In the genomic region with DNA sequence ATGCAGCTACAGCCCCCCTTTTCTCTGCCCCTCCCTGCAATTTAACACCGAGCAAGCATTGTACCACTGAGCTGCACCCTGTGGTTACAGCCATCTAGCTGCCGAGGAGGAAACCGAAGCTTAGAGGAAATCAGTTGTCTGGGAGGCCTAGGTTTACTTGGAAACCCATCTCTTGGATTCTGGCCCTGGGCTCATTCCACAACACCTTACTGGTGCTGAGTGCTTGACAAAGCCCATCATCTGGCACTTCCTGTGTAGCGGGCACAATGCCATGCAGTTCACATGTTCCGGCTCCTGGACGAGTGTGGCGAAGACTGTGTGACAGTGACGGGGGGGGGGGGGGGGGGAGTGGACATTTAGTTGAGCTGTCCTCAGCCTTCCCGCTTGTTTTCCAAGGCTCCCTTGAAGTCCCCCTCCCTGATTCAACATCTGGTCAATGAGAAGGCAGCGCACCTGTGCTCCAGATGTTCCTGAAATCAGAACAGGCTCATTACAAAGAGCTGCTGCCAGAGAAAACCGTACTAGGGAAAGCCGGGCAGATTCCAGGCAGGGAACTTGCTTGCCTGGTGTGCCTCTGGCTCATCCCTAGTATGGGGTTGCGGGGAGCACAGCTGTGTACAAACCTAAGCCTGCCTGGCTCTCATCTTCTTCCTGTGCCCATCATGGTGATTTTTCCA, we compare ENCODE assay signal across 15 mouse cellular contexts. TPM values are rescaled to one million over a fixed set of nuclear protein-coding genes. Genes with fewer than 3 reads are reported as not detected.
DNase-seq lines count a peak whose midpoint lies in the region; ATAC-seq and TF ChIP-seq lines count a peak whose summit lies in the region.
"Had no signal": no experiment of that assay in that cellular context is flagged by ENCODE, and none has a peak within 500 bp of the region (broad histone marks: within the 10 kb centered on the region; RNA-seq: fewer than 3 reads in every experiment).

No protein-coding gene starts in this region.

- DNase-seq in 3134 (ENCODE audit: extremely low read depth, insufficient read length, low spot score) (peak; percentile 65), ES-E14 (ENCODE audit: low read depth, low spot score) (no peak)
- DNase-seq in heart, embryonic 10.5 days (ENCODE audit: low spot score) = no peak
- DNase-seq in spleen, adult 12 weeks (ENCODE audit: low spot score) = no peak
- DNase-seq in ovary, adult 18-20 months (ENCODE audit: low spot score) = no peak
- DNase-seq: adrenal gland, postnatal 10 days; cerebellum, adult 18-20 months; thymus, postnatal 4 days had no signal

- peak overlapping the region; percentile 36 for H3K4me2 ChIP-seq in limb, embryonic 13.5 days (replicated peaks)
- H3K4me2 ChIP-seq: forebrain, embryonic 12.5 days; neural tube, embryonic 13.5 days had no signal

- no peak overlapping the region for H3K9ac ChIP-seq in ES-E14 (ENCODE audit: insufficient read depth, low read depth, low read length, poor library complexity, severe bottlenecking)
- no peak overlapping the region for H3K9ac ChIP-seq in limb, embryonic 13.5 days
- H3K9ac ChIP-seq: forebrain, embryonic 12.5 days; neural tube, embryonic 13.5 days had no signal

- H3K4me3 ChIP-seq in ES-E14 (ENCODE audit: insufficient read depth in 1 of 2, low read depth in 1 of 2, low read length in 2 of 2, poor library complexity in 1 of 2, severe bottlenecking in 1 of 2) = no peak overlapping the region
- peak overlapping the region; percentile 1; the same call in 1 of the 2 replicates for H3K4me3 ChIP-seq in heart, embryonic 10.5 days
- no peak overlapping the region for H3K4me3 ChIP-seq in limb, embryonic 13.5 days
- H3K4me3 ChIP-seq: forebrain, embryonic 12.5 days; neural tube, embryonic 13.5 days had no signal

- peak overlapping the region; percentile 23 for H3K27ac ChIP-seq in ES-E14 (ENCODE audit: insufficient read depth, low read depth, low read length, poor library complexity, severe bottlenecking)
- peak overlapping the region; percentile 10; the same call in 1 of the 2 replicates for H3K27ac ChIP-seq in heart, embryonic 10.5 days
- peak overlapping the region; percentile 44; the same call in 1 of the 2 replicates for H3K27ac ChIP-seq in limb, embryonic 13.5 days
- H3K27ac ChIP-seq: forebrain, embryonic 12.5 days; neural tube, embryonic 13.5 days had no signal

- peaks cover 10 to 35% of the 10 kb centered on the region in 2 experiments for H3K4me1 ChIP-seq in ES-E14 (ENCODE audit: control insufficient read depth in 2 of 2, insufficient read depth in 2 of 2, low read length in 2 of 2, poor library complexity in 1 of 2)
- H3K4me1 ChIP-seq in heart, embryonic 10.5 days = peaks cover 61% of the 10 kb centered on the region
- H3K4me1 ChIP-seq in limb, embryonic 13.5 days = peaks cover 40% of the 10 kb centered on the region

- in situ Hi-C loops in ES-E14 (cut with MboI; ENCODE audit: low sequenced_read_pairs in 2 of 2, unreplicated experiment in 2 of 2) = no loop called here

- no peaks in the 10 kb centered on the region for H3K9me3 ChIP-seq in ES-E14 (ENCODE audit: control insufficient read depth, insufficient read depth, low read depth, low read length)
- H3K9me3 ChIP-seq in heart, embryonic 10.5 days = no peaks in the 10 kb centered on the region
- no peaks in the 10 kb centered on the region for H3K9me3 ChIP-seq in limb, embryonic 13.5 days
- H3K9me3 ChIP-seq: forebrain, embryonic 12.5 days; neural tube, embryonic 13.5 days had no signal

- no peaks in the 10 kb centered on the region for H3K27me3 ChIP-seq in heart, embryonic 10.5 days (ENCODE audit: insufficient read depth, poor library complexity, severe bottlenecking)
- no peaks in the 10 kb centered on the region for H3K27me3 ChIP-seq in limb, embryonic 13.5 days
- H3K27me3 ChIP-seq: neural tube, embryonic 13.5 days had no signal

- 42% methylated on average over 13 of the region's 13 CpGs for WGBS in heart, embryonic 10.5 days
- WGBS in limb, embryonic 13.5 days = 11% methylated on average over 13 of the region's 13 CpGs

- H3K36me3 ChIP-seq in ES-E14 (ENCODE audit: control insufficient read depth, insufficient read depth, low read length, poor library complexity, severe bottlenecking) = no peaks in the 10 kb centered on the region
- no peaks in the 10 kb centered on the region for H3K36me3 ChIP-seq in heart, embryonic 10.5 days
- no peaks in the 10 kb centered on the region for H3K36me3 ChIP-seq in limb, embryonic 13.5 days
- H3K36me3 ChIP-seq: forebrain, embryonic 12.5 days; neural tube, embryonic 13.5 days had no signal

- peak; percentile 75 for ATAC-seq in limb, embryonic 13.5 days (ENCODE audit: low FRiP score, low read depth)
- ATAC-seq in megakaryocyte-erythroid progenitor cell, adult 5-6 weeks (replicated peaks; ENCODE audit: low FRiP score, low TSS enrichment, poor library complexity, severe bottlenecking) = no peak

TF ChIP-seq in ES-E14, 5 proteins besides CTCF, POLR2A, EP300 and RAD21:
- TF ChIP-seq ZNF384 (IDR thresholded peaks at IDR 0.05; ENCODE audit: low read depth, low read length) (no peak), HCFC1 (IDR thresholded peaks at IDR 0.05; ENCODE audit: borderline replicate concordance, insufficient read depth, low read length) (no peak), MAFK (IDR thresholded peaks at IDR 0.05; ENCODE audit: insufficient read depth, low read depth, low read length) (no peak), CHD2 (IDR thresholded peaks at IDR 0.05; ENCODE audit: low read depth, low read length) (no peak), ZC3H11A (IDR thresholded peaks at IDR 0.05; ENCODE audit: borderline replicate concordance, low read depth, low read length) (no peak)

RNA-seq across cellular contexts. Expression of a gene that starts 4.6 kb away (rescaled TPM):
- total RNA-seq in ES-E14 (2012; rRNA removed) = 47.6 and 51.1 TPM in 2 replicates
- 41.2 and 52.5 TPM in 2 replicates for polyA plus RNA-seq in heart, embryonic 10.5 days (2016; fragmentation: Nextera tagmentation; extraction: Ambion mirVana)
- polyA plus RNA-seq in limb, embryonic 13.5 days (2015; fragmentation: Nextera tagmentation; extraction: Ambion mirVana) = 65.2 and 66.6 TPM in 2 replicates
- total RNA-seq in megakaryocyte-erythroid progenitor cell, adult 5-6 weeks (2014; fragmentation: Nextera tagmentation) = 25.7 and 26.7 TPM in 2 replicates
- total RNA-seq in megakaryocyte-erythroid progenitor cell, adult 5-6 weeks (2017) = 10.9 and 16.0 TPM in 2 replicates

RNA-seq across cellular contexts. Expression of a gene that starts 8.5 kb away (rescaled TPM):
- 102 and 172 TPM in 2 replicates for total RNA-seq in ES-E14 (2012; rRNA removed)
- polyA plus RNA-seq in heart, embryonic 10.5 days (2016; fragmentation: Nextera tagmentation; extraction: Ambion mirVana) = 37.3 and 37.8 TPM in 2 replicates
- polyA plus RNA-seq in limb, embryonic 13.5 days (2015; fragmentation: Nextera tagmentation; extraction: Ambion mirVana) = 61.0 and 63.6 TPM in 2 replicates
- total RNA-seq in megakaryocyte-erythroid progenitor cell, adult 5-6 weeks (2014; fragmentation: Nextera tagmentation) = 1.0 and 5.3 TPM in 2 replicates
- 0.23 and 1.3 TPM in 2 replicates for total RNA-seq in megakaryocyte-erythroid progenitor cell, adult 5-6 weeks (2017)
- total RNA-seq: MEL had no signal

RNA-seq across cellular contexts. Expression of a gene that starts 8.6 kb away (rescaled TPM):
- 2.1 TPM in 1 of 2 replicates, not detected in the other for total RNA-seq in ES-E14 (2012; rRNA removed)
- polyA plus RNA-seq in heart, embryonic 10.5 days (2016; fragmentation: Nextera tagmentation; extraction: Ambion mirVana) = 10.3 and 11.7 TPM in 2 replicates
- polyA plus RNA-seq in limb, embryonic 13.5 days (2015; fragmentation: Nextera tagmentation; extraction: Ambion mirVana) = 5.5 and 7.4 TPM in 2 replicates
- total RNA-seq in megakaryocyte-erythroid progenitor cell, adult 5-6 weeks (2014; fragmentation: Nextera tagmentation) = not detected in 2 replicates
- total RNA-seq in megakaryocyte-erythroid progenitor cell, adult 5-6 weeks (2017) = not detected in 2 replicates

RNA-seq across cellular contexts. Expression of a gene that starts 21.4 kb away (rescaled TPM):
- 0.22 and 0.26 TPM in 2 replicates for total RNA-seq in ES-E14 (2012; rRNA removed)
- polyA plus RNA-seq in heart, embryonic 10.5 days (2016; fragmentation: Nextera tagmentation; extraction: Ambion mirVana) = not detected in 2 replicates
- polyA plus RNA-seq in limb, embryonic 13.5 days (2015; fragmentation: Nextera tagmentation; extraction: Ambion mirVana) = not detected in 2 replicates
- total RNA-seq in megakaryocyte-erythroid progenitor cell, adult 5-6 weeks (2014; fragmentation: Nextera tagmentation) = not detected in 2 replicates
- total RNA-seq in megakaryocyte-erythroid progenitor cell, adult 5-6 weeks (2017) = not detected in 2 replicates
- total RNA-seq: adrenal gland, postnatal 10 days; layer of hippocampus, postnatal 10 days; MEL had no signal
- polyA plus RNA-seq: forebrain, embryonic 12.5 days; neural tube, embryonic 13.5 days; spleen, adult 2 months had no signal

RNA-seq across cellular contexts. Expression of a gene that starts 33.8 kb away (rescaled TPM):
- 2.9 and 4.2 TPM in 2 replicates for total RNA-seq in ES-E14 (2012; rRNA removed)
- polyA plus RNA-seq in heart, embryonic 10.5 days (2016; fragmentation: Nextera tagmentation; extraction: Ambion mirVana) = 7.4 and 16.5 TPM in 2 replicates
- polyA plus RNA-seq in limb, embryonic 13.5 days (2015; fragmentation: Nextera tagmentation; extraction: Ambion mirVana) = 1.4 and 2.3 TPM in 2 replicates
- total RNA-seq in megakaryocyte-erythroid progenitor cell, adult 5-6 weeks (2014; fragmentation: Nextera tagmentation) = 2.4 TPM in 2 replicates
- 2.9 TPM in 1 of 2 replicates, not detected in the other for total RNA-seq in megakaryocyte-erythroid progenitor cell, adult 5-6 weeks (2017)

Comparison
In these comparisons a context has a peak if more than half of its experiments do, and no peak if none do; other contexts are left out.
1. RNA of a gene that starts 8.5 kb away (total RNA-seq): 102 to 172 TPM in ES-E14; 0.23 to 5.3 TPM in megakaryocyte-erythroid progenitor cell, adult 5-6 weeks; every median in the first group is over 10 times any median in the second.
2. Peak in every context shown above with its lines, with median percentiles within 50 percentile points of each other: H3K27ac ChIP-seq.